Comparison of ENCODE assay signal across 8 mouse cellular contexts in the genomic region with DNA sequence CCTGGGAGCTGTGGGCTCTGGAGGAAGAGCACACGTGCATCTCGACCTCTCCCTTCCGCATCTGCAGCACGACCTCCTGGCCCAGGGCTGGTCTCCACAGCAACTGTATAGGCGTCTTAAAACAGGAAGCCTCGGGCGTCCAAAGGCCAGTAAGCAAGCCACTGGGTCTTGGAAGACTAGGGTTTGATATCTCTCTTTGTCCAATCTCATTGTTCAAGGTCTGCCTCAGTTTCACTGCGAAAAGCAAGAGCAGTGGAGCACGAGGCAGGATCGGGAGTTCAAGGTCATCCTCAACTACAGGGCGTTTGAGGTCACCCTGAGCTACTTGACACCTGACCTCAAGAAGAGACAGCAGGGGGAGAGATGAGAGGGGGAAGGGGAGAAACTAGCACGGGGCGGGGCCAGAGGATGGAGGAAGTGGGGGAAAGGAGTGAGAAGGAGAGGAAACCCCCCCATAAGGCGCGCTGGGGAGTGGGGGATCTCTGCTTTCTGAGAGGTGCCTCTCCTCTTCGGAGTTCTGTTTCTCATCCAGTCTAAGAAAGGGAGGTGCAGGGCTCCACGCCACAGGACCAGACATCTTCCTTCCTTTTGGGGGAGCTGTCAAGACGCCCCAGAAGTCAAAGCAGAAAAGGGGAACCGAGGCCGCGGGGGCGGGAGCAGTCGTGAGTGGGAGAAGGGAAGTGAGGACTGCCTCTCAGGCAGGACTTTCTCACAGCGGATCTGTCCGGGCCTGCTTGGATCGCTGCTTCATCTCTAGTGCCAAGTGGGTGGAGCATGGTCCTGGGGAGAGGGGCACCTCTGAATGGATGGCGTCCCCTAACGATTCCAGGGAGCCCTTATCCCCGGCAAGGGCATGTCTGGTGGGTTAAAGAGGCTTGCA. TPM values are rescaled to one million over a fixed set of nuclear protein-coding genes. Genes with fewer than 3 reads are reported as not detected.
DNase-seq lines count a peak whose midpoint lies in the region; ATAC-seq lines count a peak whose summit lies in the region.

No protein-coding gene starts in this region.

- H3K27ac ChIP-seq in forebrain, embryonic 15.5 days (replicated peaks) = no peak overlapping the region
- no peak overlapping the region for H3K27ac ChIP-seq in hindbrain, embryonic 12.5 days
- H3K27ac ChIP-seq in limb, embryonic 10.5 days = peak overlapping the region; percentile 11; the same call in 1 of the 2 replicates
- no peak overlapping the region for H3K27ac ChIP-seq in midbrain, embryonic 10.5 days (replicated peaks)
- H3K27ac ChIP-seq in stomach, embryonic 15.5 days = peak overlapping the region; percentile 55

- peak overlapping the region; percentile 25; the same call in 1 of the 2 replicates for H3K4me3 ChIP-seq in forebrain, embryonic 15.5 days
- peak overlapping the region; percentile 21 for H3K4me3 ChIP-seq in hindbrain, embryonic 12.5 days
- peak overlapping the region; percentile 41 for H3K4me3 ChIP-seq in limb, embryonic 10.5 days
- H3K4me3 ChIP-seq in midbrain, embryonic 10.5 days = peak overlapping the region; percentile 46
- H3K4me3 ChIP-seq in stomach, embryonic 15.5 days (replicated peaks) = peak overlapping the region; percentile 46

- H3K4me2 ChIP-seq in forebrain, embryonic 15.5 days (replicated peaks) = peak overlapping the region; percentile 37
- H3K4me2 ChIP-seq in hindbrain, embryonic 12.5 days (replicated peaks) = peak overlapping the region; percentile 44
- peak overlapping the region; percentile 72 for H3K4me2 ChIP-seq in stomach, embryonic 15.5 days

- no peaks in the 10 kb centered on the region for H3K9me3 ChIP-seq in forebrain, embryonic 15.5 days
- no peaks in the 10 kb centered on the region; the same call in 1 of the 2 replicates for H3K9me3 ChIP-seq in hindbrain, embryonic 12.5 days (replicated peaks)
- H3K9me3 ChIP-seq in limb, embryonic 10.5 days (replicated peaks) = no peaks in the 10 kb centered on the region
- H3K9me3 ChIP-seq in midbrain, embryonic 10.5 days (replicated peaks) = no peaks in the 10 kb centered on the region
- no peaks in the 10 kb centered on the region for H3K9me3 ChIP-seq in stomach, embryonic 15.5 days

- WGBS in forebrain, embryonic 15.5 days = 4% methylated on average over 29 of the region's 29 CpGs
- WGBS in hindbrain, embryonic 12.5 days = 2% methylated on average over 29 of the region's 29 CpGs
- 2% methylated on average over 29 of the region's 29 CpGs for WGBS in limb, embryonic 10.5 days
- 3% methylated on average over 29 of the region's 29 CpGs for WGBS in midbrain, embryonic 10.5 days
- WGBS in stomach, embryonic 15.5 days = 5% methylated on average over 29 of the region's 29 CpGs

- no peaks in the 10 kb centered on the region for H3K36me3 ChIP-seq in forebrain, embryonic 15.5 days
- no peaks in the 10 kb centered on the region for H3K36me3 ChIP-seq in hindbrain, embryonic 12.5 days
- no peaks in the 10 kb centered on the region for H3K36me3 ChIP-seq in limb, embryonic 10.5 days
- H3K36me3 ChIP-seq in midbrain, embryonic 10.5 days = no peaks in the 10 kb centered on the region
- H3K36me3 ChIP-seq in stomach, embryonic 15.5 days = no peaks in the 10 kb centered on the region

- H3K4me1 ChIP-seq in forebrain, embryonic 15.5 days = peaks cover 11% of the 10 kb centered on the region
- H3K4me1 ChIP-seq in hindbrain, embryonic 12.5 days = peaks cover 4% of the 10 kb centered on the region; the same call in 1 of the 2 replicates
- peaks cover 23% of the 10 kb centered on the region for H3K4me1 ChIP-seq in limb, embryonic 10.5 days
- peaks cover 14% of the 10 kb centered on the region for H3K4me1 ChIP-seq in midbrain, embryonic 10.5 days
- peaks cover 34% of the 10 kb centered on the region for H3K4me1 ChIP-seq in stomach, embryonic 15.5 days

- H3K27me3 ChIP-seq in forebrain, embryonic 15.5 days = peaks cover 51% of the 10 kb centered on the region
- H3K27me3 ChIP-seq in hindbrain, embryonic 12.5 days = peaks cover 69% of the 10 kb centered on the region
- peaks cover 77% of the 10 kb centered on the region for H3K27me3 ChIP-seq in limb, embryonic 10.5 days (ENCODE audit: low read depth, poor library complexity, severe bottlenecking)
- H3K27me3 ChIP-seq in midbrain, embryonic 10.5 days (ENCODE audit: low read depth, poor library complexity, severe bottlenecking) = peaks cover 72% of the 10 kb centered on the region
- peaks cover 18% of the 10 kb centered on the region; the same call in 1 of the 2 replicates for H3K27me3 ChIP-seq in stomach, embryonic 15.5 days (replicated peaks)

- H3K9ac ChIP-seq in forebrain, embryonic 15.5 days (replicated peaks) = no peak overlapping the region
- no peak overlapping the region for H3K9ac ChIP-seq in hindbrain, embryonic 12.5 days
- H3K9ac ChIP-seq in stomach, embryonic 15.5 days = no peak overlapping the region

- ATAC-seq in forebrain, embryonic 15.5 days (replicated peaks) = no peak
- no peak for ATAC-seq in hindbrain, embryonic 12.5 days (ENCODE audit: low FRiP score)
- ATAC-seq in stomach, embryonic 15.5 days (ENCODE audit: insufficient read depth, low FRiP score, low read depth) = peak; percentile 64; the same call in 1 of the 2 replicates

- peak; percentile 75 for DNase-seq in urinary bladder, postnatal 14 days (ENCODE audit: low spot score)
- DNase-seq in urinary bladder, postnatal 10 days (ENCODE audit: low spot score) = no peak
- DNase-seq in limb, embryonic 10.5 days (ENCODE audit: low spot score) = no peak
- no peak for DNase-seq in midbrain, embryonic 10.5 days (ENCODE audit: low spot score)
- DNase-seq in embryo, embryonic 10 days (ENCODE audit: low spot score) = no peak

RNA-seq across cellular contexts. Expression of gene Icam1, which starts 0.9 kb away (rescaled TPM):
- 2.8 and 3.0 TPM in 2 replicates for polyA plus RNA-seq in forebrain, embryonic 15.5 days (2015; fragmentation: Nextera tagmentation; extraction: Ambion mirVana)
- 5.2 and 5.5 TPM in 2 replicates for polyA plus RNA-seq in hindbrain, embryonic 12.5 days (2016; fragmentation: Nextera tagmentation; extraction: Ambion mirVana)
- 6.2 and 7.6 TPM in 2 replicates for polyA plus RNA-seq in limb, embryonic 10.5 days (2016; fragmentation: Nextera tagmentation; extraction: Ambion mirVana)
- polyA plus RNA-seq in midbrain, embryonic 10.5 days (2016; fragmentation: Nextera tagmentation; extraction: Ambion mirVana) = 4.5 and 4.9 TPM in 2 replicates
- polyA plus RNA-seq in stomach, embryonic 15.5 days (2015; fragmentation: Nextera tagmentation; extraction: Ambion mirVana) = 10.9 and 11.3 TPM in 2 replicates

RNA-seq across cellular contexts. Expression of gene Mrpl4, which starts 12.4 kb away (rescaled TPM):
- 112 and 115 TPM in 2 replicates for polyA plus RNA-seq in forebrain, embryonic 15.5 days (2015; fragmentation: Nextera tagmentation; extraction: Ambion mirVana)
- polyA plus RNA-seq in hindbrain, embryonic 12.5 days (2016; fragmentation: Nextera tagmentation; extraction: Ambion mirVana) = 103 and 106 TPM in 2 replicates
- 177 and 190 TPM in 2 replicates for polyA plus RNA-seq in limb, embryonic 10.5 days (2016; fragmentation: Nextera tagmentation; extraction: Ambion mirVana)
- polyA plus RNA-seq in midbrain, embryonic 10.5 days (2016; fragmentation: Nextera tagmentation; extraction: Ambion mirVana) = 141 and 143 TPM in 2 replicates
- 129 and 133 TPM in 2 replicates for polyA plus RNA-seq in stomach, embryonic 15.5 days (2015; fragmentation: Nextera tagmentation; extraction: Ambion mirVana)

RNA-seq across cellular contexts. Expression of gene Icam4, which starts 14.2 kb away (rescaled TPM):
- 0.25 TPM in 1 of 2 replicates, not detected in the other for polyA plus RNA-seq in forebrain, embryonic 15.5 days (2015; fragmentation: Nextera tagmentation; extraction: Ambion mirVana)
- 1.7 and 2.1 TPM in 2 replicates for polyA plus RNA-seq in hindbrain, embryonic 12.5 days (2016; fragmentation: Nextera tagmentation; extraction: Ambion mirVana)
- 5.1 and 5.4 TPM in 2 replicates for polyA plus RNA-seq in limb, embryonic 10.5 days (2016; fragmentation: Nextera tagmentation; extraction: Ambion mirVana)
- 5.6 and 5.9 TPM in 2 replicates for polyA plus RNA-seq in midbrain, embryonic 10.5 days (2016; fragmentation: Nextera tagmentation; extraction: Ambion mirVana)
- 6.6 and 16.2 TPM in 2 replicates for polyA plus RNA-seq in stomach, embryonic 15.5 days (2015; fragmentation: Nextera tagmentation; extraction: Ambion mirVana)

RNA-seq across cellular contexts. Expression of gene Icam5, which starts 16.9 kb away (rescaled TPM):
- 1.5 and 2.2 TPM in 2 replicates for polyA plus RNA-seq in forebrain, embryonic 15.5 days (2015; fragmentation: Nextera tagmentation; extraction: Ambion mirVana)
- polyA plus RNA-seq in hindbrain, embryonic 12.5 days (2016; fragmentation: Nextera tagmentation; extraction: Ambion mirVana) = 0.13 and 0.23 TPM in 2 replicates
- polyA plus RNA-seq in limb, embryonic 10.5 days (2016; fragmentation: Nextera tagmentation; extraction: Ambion mirVana) = 0.05 TPM in 1 of 2 replicates, not detected in the other
- 0.05 TPM in 1 of 2 replicates, not detected in the other for polyA plus RNA-seq in midbrain, embryonic 10.5 days (2016; fragmentation: Nextera tagmentation; extraction: Ambion mirVana)
- polyA plus RNA-seq in stomach, embryonic 15.5 days (2015; fragmentation: Nextera tagmentation; extraction: Ambion mirVana) = 0.05 and 0.21 TPM in 2 replicates

RNA-seq across cellular contexts. Expression of gene S1pr2, which starts 38.4 kb away (rescaled TPM):
- 6.9 and 7.5 TPM in 2 replicates for polyA plus RNA-seq in forebrain, embryonic 15.5 days (2015; fragmentation: Nextera tagmentation; extraction: Ambion mirVana)
- 22.1 and 26.5 TPM in 2 replicates for polyA plus RNA-seq in hindbrain, embryonic 12.5 days (2016; fragmentation: Nextera tagmentation; extraction: Ambion mirVana)
- 47.6 and 53.7 TPM in 2 replicates for polyA plus RNA-seq in limb, embryonic 10.5 days (2016; fragmentation: Nextera tagmentation; extraction: Ambion mirVana)
- polyA plus RNA-seq in midbrain, embryonic 10.5 days (2016; fragmentation: Nextera tagmentation; extraction: Ambion mirVana) = 19.1 and 22.1 TPM in 2 replicates
- 39.4 and 40.1 TPM in 2 replicates for polyA plus RNA-seq in stomach, embryonic 15.5 days (2015; fragmentation: Nextera tagmentation; extraction: Ambion mirVana)

Comparison
In these comparisons a context has a peak if more than half of its experiments do, and no peak if none do; other contexts are left out.
1. H3K27ac ChIP-seq: peak in limb, embryonic 10.5 days (single experiment) and stomach, embryonic 15.5 days (single experiment); none in forebrain, embryonic 15.5 days (single experiment), hindbrain, embryonic 12.5 days (single experiment) and midbrain, embryonic 10.5 days (single experiment).
2. Peak in every context shown above with its lines, with median percentiles within 50 percentile points of each other: H3K4me2 ChIP-seq and H3K4me3 ChIP-seq.